Comparison of ENCODE assay signal across 39 mouse cellular contexts in the genomic region with DNA sequence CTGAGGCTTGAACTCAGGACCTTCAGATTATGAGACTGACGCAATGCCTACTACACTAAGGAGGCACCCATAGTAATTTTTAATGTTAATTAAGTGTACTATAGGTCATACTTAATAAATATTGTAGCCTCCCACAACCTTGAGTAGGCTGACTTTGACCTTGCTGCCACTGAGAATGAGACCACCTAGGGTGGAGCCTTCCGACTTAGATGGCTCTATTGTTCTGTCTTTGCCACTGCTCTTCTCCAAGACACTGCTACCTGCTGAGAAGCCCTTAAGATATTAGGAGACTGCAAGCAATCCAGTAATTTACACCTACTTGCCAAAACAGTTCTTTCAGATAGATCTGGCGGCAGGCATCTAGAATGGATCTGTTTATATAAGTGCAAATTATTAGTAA. TPM values are rescaled to one million over a fixed set of nuclear protein-coding genes. Genes with fewer than 3 reads are reported as not detected.
"Had no signal": no experiment of that assay in that cellular context is flagged by ENCODE, and none has a peak within 500 bp of the region (broad histone marks: within the 10 kb centered on the region; RNA-seq: fewer than 3 reads in every experiment).

No protein-coding gene starts in this region.

RNA-seq across cellular contexts. Expression of gene Gm21060, which starts 24.0 kb away (rescaled TPM):
- total RNA-seq: left cerebral cortex, postnatal 10 days; left cerebral cortex, postnatal 14 days; left cerebral cortex, postnatal 25 days; left cerebral cortex, postnatal 36 days; left cerebral cortex, postnatal 4 days; liver, adult 2 months; megakaryocyte progenitor cell, adult 5-6 weeks; megakaryocyte, adult 5-6 weeks; megakaryocyte-erythroid progenitor cell, adult 5-6 weeks; midbrain, postnatal 0 days; monocyte, adult 5-6 weeks had no signal
- polyA plus RNA-seq: limb, embryonic 10.5 days; limb, embryonic 11.5 days; limb, embryonic 12.5 days; limb, embryonic 13.5 days; limb, embryonic 14.5 days; limb, embryonic 15.5 days; liver, adult 2 months; liver, embryonic 11.5 days; liver, embryonic 12.5 days; liver, embryonic 13.5 days; liver, embryonic 14.5 days; liver, embryonic 15.5 days; liver, embryonic 16.5 days; liver, postnatal 0 days; lung, adult 2 months; lung, embryonic 14.5 days; lung, embryonic 15.5 days; lung, postnatal 0 days; macrophage; midbrain, embryonic 10.5 days; midbrain, embryonic 11.5 days; midbrain, embryonic 12.5 days; midbrain, embryonic 13.5 days; midbrain, embryonic 14.5 days; midbrain, embryonic 15.5 days; midbrain, embryonic 16.5 days; midbrain, postnatal 0 days; myocyte; neural tube, embryonic 11.5 days; neural tube, embryonic 12.5 days had no signal
